Mouse (Mus musculus): ENCODE measurements around the gene Nmbr.

The Nmbr gene

DNA sequence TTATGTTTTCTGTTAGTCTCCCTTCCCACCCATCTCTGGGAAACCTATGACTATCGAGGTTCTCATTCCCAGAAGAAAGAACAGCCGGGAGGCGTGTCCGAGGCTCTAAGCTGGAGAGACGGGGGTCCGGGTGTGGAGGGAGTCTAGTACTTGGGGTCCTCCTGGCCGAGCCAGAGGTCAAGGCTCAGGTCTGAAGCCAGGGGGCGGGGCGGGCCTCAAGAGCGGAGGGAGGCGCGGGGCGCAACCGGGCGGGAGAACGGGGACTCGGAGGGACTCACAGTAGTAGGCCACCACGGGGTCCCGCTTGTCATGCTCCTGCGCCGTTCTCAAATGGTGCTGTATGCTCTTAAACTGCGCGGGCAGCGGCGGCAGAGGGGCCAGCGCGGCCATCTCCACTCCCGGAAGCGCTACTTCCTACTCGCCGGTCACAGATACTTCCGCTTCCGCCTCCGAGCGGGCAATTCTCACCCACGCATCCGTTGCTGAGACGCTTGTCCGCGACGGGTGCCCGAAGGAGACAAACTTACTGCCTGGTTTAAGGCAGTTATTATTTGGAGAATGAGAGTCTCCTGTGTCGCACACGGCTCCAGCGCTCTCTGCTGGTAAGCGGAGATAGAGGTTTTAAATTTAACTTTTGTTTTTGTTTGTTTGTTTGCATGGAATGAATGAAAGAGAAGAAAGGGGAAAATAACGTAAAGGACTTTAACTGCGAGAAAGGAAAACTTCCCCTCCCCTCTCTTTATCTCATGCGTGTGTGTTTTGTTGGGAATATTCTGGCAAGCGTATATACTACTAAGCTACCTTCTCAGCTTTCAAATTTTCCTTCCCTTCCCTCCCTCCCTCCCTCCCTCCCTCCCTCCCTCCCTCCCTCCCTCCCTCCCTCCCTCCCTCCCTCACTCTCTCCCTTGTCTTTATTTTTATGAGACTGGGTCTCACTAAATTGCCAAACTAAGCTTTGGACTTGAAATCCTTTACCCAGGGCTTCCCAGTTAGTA is at the start of gene Nmbr, which contains the start of gene Vta1:
Gene Nmbr (plus strand): TSS at position 520 of the 995 bp plus-strand sequence.
Gene Vta1 (minus strand): TSS at position 489 of the 995 bp plus-strand sequence.
- DNase-seq (ENCODE audit: extremely low spot score, low read depth, low spot score): peak; percentile 82

DNA sequence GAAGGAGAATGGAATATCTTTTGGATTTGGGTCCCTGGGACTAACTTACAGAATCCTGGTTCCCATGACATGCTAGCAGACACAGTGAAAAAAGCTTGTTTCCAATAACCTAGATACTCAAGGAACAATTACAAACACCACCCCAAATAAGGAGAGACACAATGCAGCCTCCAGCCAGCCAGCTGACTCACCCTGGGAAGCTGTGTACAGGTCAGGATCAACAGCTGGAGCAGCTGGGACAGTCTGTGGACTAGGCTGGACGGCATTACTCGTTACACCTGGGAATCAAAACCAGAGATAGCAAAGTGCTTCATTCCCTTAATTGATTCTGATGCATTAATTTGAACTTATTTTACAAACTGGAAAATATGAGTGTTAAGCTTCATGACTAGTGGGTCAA is 44.5 kb upstream of the Nmbr start:
- DNase-seq (ENCODE audit: extremely low spot score, low read depth, low spot score): no peak

DNA sequence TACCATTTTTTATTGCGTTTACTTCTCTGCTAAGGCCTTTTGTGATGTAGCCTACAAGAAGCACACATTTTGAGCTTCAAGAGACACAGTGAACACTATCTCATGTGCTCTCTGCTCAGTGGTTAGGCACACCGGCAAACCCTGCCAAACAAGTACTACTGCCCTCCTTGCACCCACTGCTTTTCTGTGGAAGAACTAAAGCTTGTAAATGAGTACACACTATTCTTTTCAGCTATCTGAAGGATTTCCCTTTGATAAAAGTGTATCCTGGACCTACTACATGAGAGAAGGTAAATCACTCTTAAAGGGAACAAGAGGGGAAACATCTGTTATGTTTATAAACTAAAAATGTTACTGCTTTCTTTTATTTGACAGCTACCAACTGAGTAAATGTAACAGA is 39.2 kb upstream of the Nmbr start:
- no peak for DNase-seq (ENCODE audit: extremely low spot score, low read depth, low spot score)

DNA sequence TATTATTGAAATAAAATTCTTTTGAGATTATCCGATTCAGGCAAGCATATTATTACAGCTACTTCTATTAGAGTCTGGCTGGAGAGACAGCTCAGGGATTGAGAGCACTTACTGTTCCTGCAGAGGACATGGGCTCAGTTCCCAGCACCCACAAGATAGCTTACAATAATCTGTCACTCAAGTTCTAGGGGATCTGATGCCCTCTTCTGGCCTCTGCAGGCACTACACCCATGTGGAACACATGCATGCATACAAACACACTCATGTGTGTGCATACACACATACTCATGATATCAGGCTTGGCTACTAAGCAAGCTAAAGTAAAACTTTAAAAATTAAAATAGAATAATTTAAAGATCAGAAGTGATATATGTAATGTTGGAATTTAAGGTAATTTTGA is 19.7 kb upstream of the Nmbr start:
- DNase-seq (ENCODE audit: extremely low spot score, low read depth, low spot score): no peak

DNA sequence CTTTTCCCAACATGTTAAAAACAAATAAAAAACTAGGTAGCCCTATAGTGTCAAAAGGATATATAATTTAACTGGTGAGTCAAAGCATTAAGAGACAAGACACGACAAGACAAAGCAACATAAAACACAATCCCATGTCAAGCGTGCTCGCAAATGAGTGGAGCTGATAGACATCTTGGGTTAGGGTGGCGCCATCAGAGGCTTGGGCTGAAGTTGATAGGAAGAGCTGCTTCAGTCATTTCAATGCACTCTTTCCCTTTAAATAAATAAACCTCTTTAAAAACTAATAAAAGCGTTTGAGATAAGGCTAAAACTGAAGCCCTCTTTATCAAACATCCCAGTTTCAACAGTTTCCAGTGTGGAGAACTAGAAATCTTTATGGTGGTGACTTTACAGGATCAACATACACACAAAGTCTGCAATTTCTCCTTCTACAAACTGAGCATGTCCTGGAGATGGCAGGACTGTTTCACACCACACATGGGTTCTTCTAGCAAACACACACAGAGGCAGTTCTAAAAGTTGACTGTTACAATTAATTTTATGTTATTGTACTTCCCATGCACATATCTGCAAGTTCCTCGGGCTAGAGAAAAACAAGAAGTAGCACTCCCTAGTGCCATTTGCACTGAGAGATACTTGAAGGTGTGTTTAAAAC is 16.5 kb upstream of the Nmbr start:
- DNase-seq (ENCODE audit: extremely low spot score, low read depth, low spot score): no peak

DNA sequence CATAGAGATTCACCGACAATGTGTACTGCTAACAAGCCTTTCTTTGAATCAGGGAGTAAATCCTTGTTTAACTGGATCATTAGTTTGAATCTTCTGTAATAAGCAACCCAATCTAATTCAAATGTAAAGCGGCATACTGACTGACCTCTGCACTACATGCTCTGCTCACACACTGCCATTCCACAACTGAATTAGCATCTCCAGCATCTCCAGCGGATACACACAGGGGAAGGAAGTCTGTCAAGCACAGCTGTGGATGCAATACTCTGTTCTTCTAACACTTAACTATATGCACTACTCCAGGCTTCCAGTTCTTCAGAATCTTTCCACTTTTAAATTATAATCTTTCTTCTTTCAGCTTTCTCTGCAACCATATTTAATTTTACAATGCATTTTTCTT is 15.0 kb upstream of the Nmbr start:
- DNase-seq (ENCODE audit: extremely low spot score, low read depth, low spot score): no peak

DNA sequence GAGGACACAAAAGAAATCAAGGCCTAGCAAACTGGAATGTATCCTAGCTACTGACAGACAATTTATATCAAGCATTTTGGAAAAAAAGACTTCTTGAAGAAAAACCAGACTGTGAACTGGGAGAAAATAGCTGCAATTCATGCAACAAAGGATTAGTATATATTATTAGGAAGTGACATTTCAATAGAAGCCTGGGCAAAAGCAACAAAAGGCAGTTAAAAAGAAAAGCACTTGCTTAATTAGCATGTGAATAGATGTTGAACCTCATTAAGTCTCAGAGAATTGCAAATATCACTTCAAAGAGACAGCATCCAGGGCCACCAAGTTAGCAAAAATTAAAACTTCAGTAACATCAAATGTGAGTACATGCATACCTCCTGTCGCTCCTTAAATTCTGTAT is 2.2 kb upstream of the Nmbr start:
- no peak for DNase-seq (ENCODE audit: extremely low spot score, low read depth, low spot score)

DNA sequence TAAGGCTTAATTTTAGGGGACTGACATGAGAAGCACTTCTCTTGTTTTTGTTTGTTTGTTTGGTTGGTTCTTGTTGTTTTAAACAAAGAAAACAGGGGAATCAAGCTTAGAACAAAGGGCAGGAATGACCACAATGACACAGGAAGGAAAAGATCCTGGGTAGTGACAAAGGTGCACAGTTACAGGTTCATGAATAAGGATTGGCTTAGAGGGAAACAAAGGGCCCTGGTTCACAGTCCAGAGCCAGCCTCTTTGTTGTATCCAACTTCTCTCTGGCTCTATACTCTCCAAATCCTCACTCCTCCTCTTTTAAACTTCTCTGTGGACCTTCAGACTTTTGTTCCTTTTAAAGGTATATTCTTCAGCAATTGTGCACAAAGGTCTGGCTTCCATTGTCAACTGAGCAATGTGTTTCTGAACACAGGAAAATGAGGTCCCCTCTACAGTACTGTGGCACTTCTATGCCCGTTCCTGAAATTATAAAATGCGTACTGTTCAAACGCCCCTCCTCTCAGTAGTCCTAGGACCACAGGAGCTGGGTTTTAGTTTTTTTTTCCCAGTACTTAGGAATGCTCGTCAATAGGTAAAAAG is 1.5 kb upstream of the Nmbr start:
- no peak for DNase-seq (ENCODE audit: extremely low spot score, low read depth, low spot score)

DNA sequence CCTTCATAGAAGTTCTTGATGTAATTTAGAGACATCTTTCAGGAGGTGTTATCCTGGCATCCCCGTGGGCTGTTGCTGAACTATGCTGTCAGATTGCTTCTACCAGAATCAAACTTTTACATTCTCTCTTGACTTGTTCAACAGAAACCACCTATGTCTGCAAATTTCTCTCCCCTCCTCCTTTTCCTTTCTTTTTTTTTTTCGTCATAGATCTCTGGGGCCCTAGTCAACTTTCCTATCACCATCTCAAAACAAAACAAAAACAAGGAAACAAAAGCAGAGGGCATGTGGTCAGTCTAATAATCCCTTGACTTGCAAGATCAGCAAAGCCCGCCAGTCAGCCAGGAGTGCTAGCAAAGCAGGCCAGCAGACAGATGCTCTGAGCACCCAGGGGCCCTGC is 12.7 kb downstream of the Nmbr start, which contains the start of gene Gje1:
Gene Gje1 (minus strand): TSS at position 101 of the 400 bp plus-strand sequence.
- DNase-seq (ENCODE audit: extremely low spot score, low read depth, low spot score): no peak

DNA sequence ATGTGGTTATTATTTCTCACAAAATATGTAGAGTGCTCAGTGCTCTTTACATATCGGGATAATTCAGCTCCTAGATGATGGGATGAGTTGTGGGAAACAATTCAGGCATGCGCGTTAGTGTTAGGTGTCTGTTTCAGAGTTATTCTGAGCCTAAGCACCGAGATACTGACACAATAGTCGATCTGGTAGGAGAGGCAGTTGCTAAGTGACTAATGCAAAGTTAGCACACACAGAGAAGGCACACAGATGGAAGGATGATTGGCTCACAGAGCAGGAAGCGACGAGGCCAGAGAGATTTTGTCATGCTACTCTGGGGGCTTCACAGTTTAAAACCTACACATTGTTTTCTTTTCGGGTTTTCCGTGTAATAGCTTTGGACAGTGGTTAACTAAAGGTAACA is 20.3 kb downstream of the Nmbr start:
- DNase-seq (ENCODE audit: extremely low spot score, low read depth, low spot score): no peak

DNA sequence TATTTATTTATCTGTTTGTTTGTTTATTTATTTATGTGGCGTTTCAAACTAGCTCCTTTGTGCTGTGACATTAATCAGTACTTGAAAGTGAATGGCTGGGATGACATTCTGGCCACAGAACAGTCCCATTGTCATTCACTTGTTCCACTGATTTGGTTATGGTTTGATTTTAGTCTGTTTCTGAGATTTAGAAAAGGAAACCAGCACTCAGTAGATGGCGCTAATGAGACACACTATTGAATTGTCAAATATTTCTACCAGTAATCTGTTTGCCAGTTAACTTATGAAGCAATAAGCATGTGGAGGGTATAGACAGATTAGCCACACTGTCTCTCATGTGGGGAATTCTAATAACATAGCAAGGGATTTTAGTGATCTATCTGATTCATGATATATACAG is 28.9 kb downstream of the Nmbr start:
- DNase-seq (ENCODE audit: extremely low spot score, low read depth, low spot score): peak; percentile 56

DNA sequence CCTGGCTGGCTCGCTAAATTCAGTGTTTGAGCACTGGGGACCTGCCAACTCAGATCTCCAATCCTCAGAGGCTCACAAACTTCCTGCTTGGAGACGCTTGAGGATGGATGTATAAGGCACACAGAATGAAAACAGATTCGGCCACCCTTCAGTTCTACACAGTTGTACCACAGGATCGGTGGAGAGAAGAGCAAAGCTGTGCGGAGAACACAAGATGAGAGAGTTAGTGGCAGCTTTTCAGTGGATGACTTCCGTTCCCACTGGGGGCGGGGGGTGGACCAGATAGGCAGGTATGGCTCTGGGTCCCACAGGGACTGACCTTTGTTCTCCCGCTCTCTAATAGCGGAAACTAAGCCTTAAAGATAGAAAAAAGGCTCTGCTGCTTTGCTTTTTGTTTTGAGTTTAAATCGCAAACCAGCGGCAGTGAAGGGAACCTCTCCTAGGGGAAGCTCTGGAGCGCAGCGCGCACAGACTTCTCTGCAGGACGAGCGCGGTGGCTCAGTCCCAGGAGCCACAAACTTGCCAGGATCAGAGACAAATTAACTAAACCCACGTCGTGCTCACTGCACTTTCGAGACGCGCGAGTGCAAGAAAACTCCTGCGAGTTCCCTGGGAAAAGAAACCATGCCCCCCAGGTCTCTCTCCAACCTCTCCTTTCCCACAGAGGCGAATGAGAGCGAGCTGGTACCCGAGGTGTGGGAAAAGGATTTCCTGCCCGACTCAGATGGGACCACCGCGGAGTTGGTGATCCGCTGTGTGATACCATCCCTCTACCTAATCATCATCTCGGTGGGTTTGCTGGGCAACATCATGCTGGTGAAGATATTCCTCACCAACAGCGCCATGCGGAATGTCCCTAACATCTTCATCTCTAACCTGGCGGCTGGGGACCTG is 54.5 kb downstream of the Nmbr start:
- DNase-seq (ENCODE audit: extremely low spot score, low read depth, low spot score): no peak

DNA sequence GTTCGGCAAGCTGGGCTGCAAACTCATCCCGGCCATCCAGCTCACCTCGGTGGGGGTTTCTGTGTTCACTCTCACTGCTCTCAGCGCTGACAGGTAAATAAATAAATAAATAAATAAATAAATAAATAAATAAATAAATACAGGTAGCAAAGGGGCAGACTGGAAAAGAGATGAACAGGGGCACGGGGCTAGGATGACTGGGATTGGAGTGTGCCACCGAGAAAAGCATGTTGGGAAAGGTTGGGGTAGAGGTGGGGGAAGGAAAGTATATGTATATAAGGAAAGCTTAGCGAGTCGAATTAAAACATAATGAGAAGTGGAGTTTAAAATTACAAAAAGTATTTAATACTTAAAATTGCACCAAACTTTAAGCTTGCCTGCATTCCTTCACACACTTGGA is 55.2 kb downstream of the Nmbr start:
- DNase-seq (ENCODE audit: extremely low spot score, low read depth, low spot score): no peak

DNA sequence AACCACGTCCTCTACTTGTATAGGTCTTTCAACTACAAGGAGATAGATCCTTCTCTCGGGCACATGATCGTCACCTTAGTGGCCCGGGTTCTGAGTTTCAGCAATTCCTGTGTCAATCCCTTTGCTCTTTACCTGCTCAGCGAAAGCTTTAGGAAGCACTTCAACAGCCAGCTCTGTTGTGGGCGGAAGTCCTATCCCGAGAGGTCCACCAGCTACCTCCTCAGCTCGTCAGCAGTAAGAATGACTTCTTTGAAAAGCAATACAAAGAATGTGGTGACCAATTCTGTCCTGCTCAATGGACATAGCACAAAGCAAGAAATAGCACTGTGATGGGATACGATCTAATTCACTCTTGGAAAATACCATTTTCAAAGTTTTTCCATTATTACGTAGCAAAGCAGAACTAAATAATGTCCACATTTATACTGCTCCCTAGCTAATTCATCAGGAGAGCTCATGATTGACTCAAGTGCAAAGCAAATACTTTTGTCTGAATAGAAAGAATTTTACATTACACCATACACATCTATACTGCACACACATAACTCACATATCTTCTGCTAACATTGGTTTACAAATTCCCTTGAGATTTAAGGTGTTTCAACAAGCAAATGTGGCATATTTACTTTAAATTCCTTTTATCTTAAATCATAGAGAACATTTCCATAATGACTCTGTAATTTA is 65.0 kb downstream of the Nmbr start:
- DNase-seq (ENCODE audit: extremely low spot score, low read depth, low spot score): no peak

DNA sequence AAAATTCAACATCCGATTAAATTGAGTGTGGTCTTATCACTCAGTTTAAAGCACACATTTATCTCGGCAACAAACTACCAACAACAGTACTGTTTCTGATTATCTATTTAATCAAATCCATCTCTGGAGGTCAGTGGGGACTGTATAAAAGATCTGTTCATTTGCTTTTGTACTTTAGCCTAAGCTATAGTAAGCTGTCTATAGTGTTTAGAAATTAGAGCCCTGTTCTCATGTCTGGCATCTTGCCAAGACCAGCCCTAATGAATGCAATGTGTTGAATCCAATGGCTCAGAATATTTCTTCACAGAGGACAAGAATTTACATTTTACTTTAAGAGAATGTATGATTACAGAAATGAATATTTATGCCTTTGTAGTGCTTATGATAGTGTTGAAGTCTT is 69.1 kb downstream of the Nmbr start:
- no peak for DNase-seq (ENCODE audit: extremely low spot score, low read depth, low spot score)

DNA sequence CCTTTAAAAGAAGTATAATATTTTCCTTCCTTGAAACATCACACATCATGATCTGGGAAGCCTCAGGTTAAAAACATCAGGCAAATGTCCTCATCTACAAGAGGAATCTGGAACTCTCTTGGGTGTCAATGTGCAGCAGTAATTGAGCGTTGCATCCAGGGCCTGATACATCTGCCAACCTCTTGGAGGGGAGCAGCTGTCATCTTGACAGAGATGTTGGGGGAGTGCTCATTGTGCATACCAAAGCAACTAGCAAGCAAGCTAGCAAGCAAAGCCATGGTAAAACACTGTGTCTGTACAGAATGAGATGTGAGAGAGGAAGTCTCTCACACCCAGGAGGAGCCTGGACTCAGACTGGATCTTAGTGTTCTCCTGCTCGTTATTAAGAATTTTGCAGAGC is 84.6 kb downstream of the Nmbr start:
- no peak for DNase-seq (ENCODE audit: extremely low spot score, low read depth, low spot score)

DNA sequence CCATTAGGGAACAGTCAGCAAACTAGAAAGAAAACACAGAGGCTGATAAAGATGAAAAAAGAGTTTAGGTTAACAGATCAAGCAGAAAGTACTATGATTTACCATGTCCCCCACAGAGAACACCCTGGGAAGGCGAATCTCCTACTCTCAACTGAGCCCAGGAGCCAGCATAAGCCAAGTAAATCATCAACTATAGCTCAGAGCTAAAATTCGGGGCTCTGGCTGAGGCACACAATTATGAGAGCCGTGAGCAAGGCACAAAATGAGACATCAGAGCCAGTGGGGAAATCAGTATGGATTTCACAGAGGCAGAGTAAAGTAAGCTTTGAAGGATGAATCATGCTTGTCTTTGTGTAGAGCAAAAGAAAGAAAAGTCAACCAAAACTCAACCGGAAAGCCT is 111.6 kb downstream of the Nmbr start:
- DNase-seq (ENCODE audit: extremely low spot score, low read depth, low spot score): no peak
